Mouse (Mus musculus) bone marrow macrophage, adult 2 months (primary cell): Measurements from ENCODE around the gene Sltm. TPM values are rescaled to one million over a fixed set of nuclear protein-coding genes. Genes with fewer than 3 reads are reported as not detected.
A peak's percentile ranks its signal among the peaks of the same experiment; 100 is the strongest.

Experiments
- H3K27ac ChIP-seq: 2 replicates; pipeline ENCODE4 v1.5.1; 2012; ENCODE audit warnings: low read depth, low read length; ENCODE audit not compliant: insufficient read depth
- H3K4me1 ChIP-seq: 2 replicates; pipeline ENCODE4 v1.6.1; 2012; ENCODE audit warnings: low read length; ENCODE audit not compliant: control insufficient read depth, insufficient read depth
- H3K4me3 ChIP-seq: 2 replicates; pipeline ENCODE4 v1.5.1; 2012; ENCODE audit warnings: mild to moderate bottlenecking, low read length, moderate library complexity; ENCODE audit not compliant: insufficient read depth
- CTCF ChIP-seq: IDR thresholded peaks from 2 replicates; pipeline ENCODE4 v1.5.1; 2012; ENCODE audit warnings: low read depth, mild to moderate bottlenecking, low read length, moderate library complexity
- POLR2A ChIP-seq: IDR thresholded peaks from 2 replicates; pipeline ENCODE4 v1.6.1; 2012; ENCODE audit warnings: mild to moderate bottlenecking, low read depth, low read length, borderline replicate concordance
- polyA plus RNA-seq: library from polyadenylated mRNA; stranded (reverse); fragments of >200 nt; gene quantifications from 2 replicates; pipeline ENCODE4 v1.2.4, GENCODE M21; 2012; ENCODE audit not compliant: missing spikeins, insufficient read depth, insufficient read length

Sltm gene
- 50.8 and 56.3 TPM in 2 replicates for polyA plus RNA-seq

GRCm38 (mm10) chr9:70542305-70543041 lies at the start of gene Sltm:
Sltm (plus strand) TSS chr9:70542754.
- TF ChIP-seq CTCF: no peak
- peak; percentile 68; the same call in 1 of the 2 replicates for TF ChIP-seq POLR2A
- Histone ChIP-seq H3K27ac (peak within 1 kb of the TSS; percentile 84), H3K4me1 (no peaks in the 10 kb centered on the region; the same call in 1 of the 2 replicates), H3K4me3 (peak within 1 kb of the TSS; percentile 85)

GRCm38 (mm10) chr9:70493038-70493437 lies 49.5 kb upstream of the Sltm start:
- Histone ChIP-seq H3K27ac (no peak overlapping the region), H3K4me1 (peaks cover 13% of the 10 kb centered on the region), H3K4me3 (no peak overlapping the region)
- TF ChIP-seq CTCF: no peak
- TF ChIP-seq POLR2A: no peak

- H3K4me3 ChIP-seq: no peak overlapping the region
- H3K27ac ChIP-seq: no peak overlapping the region
- no peak for TF ChIP-seq POLR2A
- no peak for TF ChIP-seq CTCF
- H3K4me1 ChIP-seq: peaks cover 12% of the 10 kb centered on the region
Measured at GRCm38 (mm10) chr9:70496990-70497389, 45.6 kb upstream of the Sltm start.

- peak overlapping the region; percentile 95 for H3K27ac ChIP-seq
- peaks cover 8% of the 10 kb centered on the region for H3K4me1 ChIP-seq
- H3K4me3 ChIP-seq: peak overlapping the region; percentile 85
- no peak for TF ChIP-seq CTCF
- TF ChIP-seq POLR2A: no peak
Measured at GRCm38 (mm10) chr9:70502284-70503014, 40.1 kb upstream of the Sltm start.

- peaks cover 6% of the 10 kb centered on the region; the same call in 1 of the 2 replicates for H3K4me1 ChIP-seq
- peak overlapping the region; percentile 85 for H3K4me3 ChIP-seq
- H3K27ac ChIP-seq: peak overlapping the region; percentile 95
- no peak for TF ChIP-seq CTCF
- TF ChIP-seq POLR2A: 0 out of 2 replicates have a peak, but pooled peaks have one; percentile 13
Measured at GRCm38 (mm10) chr9:70503015-70503603, 39.4 kb upstream of the Sltm start.

GRCm38 (mm10) chr9:70503626-70504041 lies 38.9 kb upstream of the Sltm start, which contains the start of gene Rnf111:
Rnf111 (minus strand) TSS chr9:70503725.
- Histone ChIP-seq H3K27ac (peak within 1 kb of the TSS; percentile 95), H3K4me3 (peak within 1 kb of the TSS; percentile 85), H3K4me1 (peaks cover 6% of the 10 kb centered on the region; the same call in 1 of the 2 replicates)
- TF ChIP-seq POLR2A: no peak
- TF ChIP-seq CTCF: no peak

GRCm38 (mm10) chr9:70506186-70506585 lies 36.4 kb upstream of the Sltm start:
- no peak overlapping the region for H3K4me3 ChIP-seq
- TF ChIP-seq POLR2A: no peak
- TF ChIP-seq CTCF: no peak
- H3K4me1 ChIP-seq: peaks cover 9% of the 10 kb centered on the region
- no peak overlapping the region for H3K27ac ChIP-seq

- Histone ChIP-seq H3K4me1 (peaks cover 9% of the 10 kb centered on the region), H3K27ac (no peak overlapping the region), H3K4me3 (no peak overlapping the region)
- TF ChIP-seq CTCF (no peak), POLR2A (no peak)
Measured at GRCm38 (mm10) chr9:70506787-70507186, 35.8 kb upstream of the Sltm start.

GRCm38 (mm10) chr9:70509906-70510525 lies 32.5 kb upstream of the Sltm start:
- no peak overlapping the region for H3K4me3 ChIP-seq
- peaks cover 7% of the 10 kb centered on the region for H3K4me1 ChIP-seq
- H3K27ac ChIP-seq: no peak overlapping the region
- TF ChIP-seq CTCF (no peak), POLR2A (no peak)
